Mouse (Mus musculus) hindbrain, embryonic 16.5 days (tissue): ENCODE results near the gene Dnmt3a. TPM values are rescaled to one million over a fixed set of nuclear protein-coding genes. Genes with fewer than 3 reads are reported as not detected.

Experiments
- ATAC-seq: fragments of 200-750 bp; cut with Nextera tagmentation; 2 replicates; pipeline ENCODE4 v1.8.0; 2017; ENCODE audit warnings: moderate TSS enrichment, moderate library complexity
- H3K27ac ChIP-seq: fragments of 300-500 bp; sonication (generic); 2 replicates; pipeline ENCODE4 v1.5.1; 2014; ENCODE audit warnings: low read depth, mild to moderate bottlenecking, control low read depth, low read length, moderate library complexity
- H3K27me3 ChIP-seq: fragments of 300-500 bp; sonication (generic); replicated peaks from 2 replicates; pipeline ENCODE4 v1.6.1; 2014; ENCODE audit warnings: low read length; ENCODE audit not compliant: control insufficient read depth, insufficient read depth
- H3K36me3 ChIP-seq: fragments of 300-500 bp; sonication (generic); 2 replicates; pipeline ENCODE4 v1.6.1; 2014; ENCODE audit warnings: mild to moderate bottlenecking, low read length, moderate library complexity, mixed read lengths; ENCODE audit not compliant: control insufficient read depth, insufficient read depth
- H3K4me1 ChIP-seq: fragments of 300-500 bp; sonication (generic); 2 replicates; pipeline ENCODE4 v1.6.1; 2014; ENCODE audit warnings: low read depth, low read length; ENCODE audit not compliant: control insufficient read depth, insufficient read depth
- H3K4me2 ChIP-seq: fragments of 300-500 bp; sonication (generic); 2 replicates; pipeline ENCODE4 v1.6.1; 2014; ENCODE audit warnings: mild to moderate bottlenecking, low read length, control low read depth, moderate library complexity
- H3K4me3 ChIP-seq: fragments of 300-500 bp; sonication (generic); 2 replicates; pipeline ENCODE4 v1.5.1; 2014; ENCODE audit warnings: mild to moderate bottlenecking, low read length, control low read depth, moderate library complexity
- H3K9ac ChIP-seq: fragments of 300-500 bp; sonication (generic); 2 replicates; pipeline ENCODE4 v1.6.1; 2014; ENCODE audit warnings: low read depth, mild to moderate bottlenecking, control low read depth, low read length, moderate library complexity
- H3K9me3 ChIP-seq: fragments of 300-500 bp; sonication (generic); 2 replicates; pipeline ENCODE4 v1.6.1; 2014; ENCODE audit warnings: mild to moderate bottlenecking, low read length, moderate library complexity; ENCODE audit not compliant: control insufficient read depth
- WGBS: fragments of 180-500 bp; shearing (Covaris S2); extraction: QIAGEN DNeasy Blood & Tissue Kit; methylation state at CpG from one replicate; pipeline ENCODE4 v1.1.7; 2014; 5-methylcytosine and 5-hydroxymethylcytosine counted together
- polyA plus RNA-seq: library from polyadenylated mRNA; unstranded; fragments of >200 nt; fragmentation: Nextera tagmentation; extraction: Ambion mirVana; gene quantifications from 2 replicates; pipeline ENCODE4 v1.2.1, GENCODE M21; 2015

Gene Dnmt3a
- polyA plus RNA-seq, 1 experiment from 2014 or later = 104 TPM

GRCm38 (mm10) chr12:3791732-3792131 lies 14.1 kb upstream of the Dnmt3a start:
- Histone ChIP-seq H3K36me3 (no peaks in the 10 kb centered on the region), H3K27me3 (no peaks in the 10 kb centered on the region), H3K4me1 (peaks cover 2% of the 10 kb centered on the region; the same call in 1 of the 2 replicates), H3K4me2 (peak overlapping the region; percentile 66), H3K27ac (peak overlapping the region; percentile 68; the same call in 1 of the 2 replicates), H3K4me3 (peak overlapping the region; percentile 37), H3K9me3 (no peaks in the 10 kb centered on the region), H3K9ac (peak overlapping the region; percentile 57; the same call in 1 of the 2 replicates)
- WGBS = under 1% methylated on average over 22 of the region's 22 CpGs
- peak; percentile 92 for ATAC-seq

DNA sequence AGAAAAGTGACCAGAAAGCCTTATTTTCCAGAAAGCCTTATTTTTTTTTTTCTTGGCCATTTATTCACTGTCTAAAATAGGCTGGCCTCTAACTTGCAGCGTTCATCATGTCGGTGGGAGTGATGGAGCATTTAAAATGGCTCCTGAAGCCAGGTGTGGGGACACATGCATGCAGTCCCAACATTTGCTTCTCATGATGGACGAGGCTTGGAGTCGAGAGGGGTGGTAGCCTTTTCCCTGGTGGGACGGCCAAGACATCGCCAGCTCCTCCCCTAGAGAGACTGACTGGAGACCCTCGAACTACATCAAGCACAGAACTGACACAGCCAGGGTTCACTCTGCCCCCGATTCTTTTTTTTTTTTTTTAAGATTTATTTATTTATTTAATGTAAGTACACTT lies 13.6 kb upstream of the Dnmt3a start:
- Histone ChIP-seq H3K27me3 (no peaks in the 10 kb centered on the region), H3K36me3 (no peaks in the 10 kb centered on the region), H3K4me3 (peak overlapping the region; percentile 37), H3K9me3 (no peaks in the 10 kb centered on the region), H3K4me1 (peaks cover 2% of the 10 kb centered on the region; the same call in 1 of the 2 replicates), H3K4me2 (peak overlapping the region; percentile 66), H3K27ac (peak overlapping the region; percentile 68), H3K9ac (peak overlapping the region; percentile 57; the same call in 1 of the 2 replicates)
- WGBS = 20% methylated on average over 8 of the region's 8 CpGs
- ATAC-seq = peak; percentile 38

- H3K27me3 ChIP-seq = no peaks in the 10 kb centered on the region
- H3K27ac ChIP-seq = no peak overlapping the region
- no peaks in the 10 kb centered on the region for H3K36me3 ChIP-seq
- no peaks in the 10 kb centered on the region for H3K9me3 ChIP-seq
- no peak overlapping the region for H3K4me2 ChIP-seq
- H3K4me1 ChIP-seq = no peaks in the 10 kb centered on the region; the same call in 1 of the 2 replicates
- no peak for ATAC-seq
- H3K4me3 ChIP-seq = no peak overlapping the region
- WGBS = 19% methylated on average over 3 of the region's 4 CpGs
- no peak overlapping the region for H3K9ac ChIP-seq
These were observed 10.2 kb upstream of the Dnmt3a start for GRCm38 (mm10) chr12:3795569-3795968.

- Histone ChIP-seq H3K4me1 (no peaks in the 10 kb centered on the region), H3K4me3 (no peak overlapping the region), H3K27ac (no peak overlapping the region), H3K27me3 (no peaks in the 10 kb centered on the region), H3K36me3 (no peaks in the 10 kb centered on the region), H3K9me3 (no peaks in the 10 kb centered on the region), H3K9ac (no peak overlapping the region), H3K4me2 (no peak overlapping the region)
- 78% methylated on average over 1 of the region's 1 CpGs for WGBS
- no peak for ATAC-seq
These were observed 6.3 kb upstream of the Dnmt3a start for GRCm38 (mm10) chr12:3799551-3799950.

- peak overlapping the region; percentile 95 for H3K27ac ChIP-seq
- H3K9me3 ChIP-seq = no peaks in the 10 kb centered on the region
- H3K4me2 ChIP-seq = peak overlapping the region; percentile 82
- H3K9ac ChIP-seq = peak overlapping the region; percentile 94
- H3K4me3 ChIP-seq = peak overlapping the region; percentile 90
- H3K4me1 ChIP-seq = peaks cover 36% of the 10 kb centered on the region
- H3K27me3 ChIP-seq = no peaks in the 10 kb centered on the region
- ATAC-seq = peak; percentile 82
- H3K36me3 ChIP-seq = no peaks in the 10 kb centered on the region
- WGBS = under 1% methylated on average over 24 of the region's 41 CpGs
These were observed 471 bp downstream of the Dnmt3a start for GRCm38 (mm10) chr12:3806271-3806684.

DNA sequence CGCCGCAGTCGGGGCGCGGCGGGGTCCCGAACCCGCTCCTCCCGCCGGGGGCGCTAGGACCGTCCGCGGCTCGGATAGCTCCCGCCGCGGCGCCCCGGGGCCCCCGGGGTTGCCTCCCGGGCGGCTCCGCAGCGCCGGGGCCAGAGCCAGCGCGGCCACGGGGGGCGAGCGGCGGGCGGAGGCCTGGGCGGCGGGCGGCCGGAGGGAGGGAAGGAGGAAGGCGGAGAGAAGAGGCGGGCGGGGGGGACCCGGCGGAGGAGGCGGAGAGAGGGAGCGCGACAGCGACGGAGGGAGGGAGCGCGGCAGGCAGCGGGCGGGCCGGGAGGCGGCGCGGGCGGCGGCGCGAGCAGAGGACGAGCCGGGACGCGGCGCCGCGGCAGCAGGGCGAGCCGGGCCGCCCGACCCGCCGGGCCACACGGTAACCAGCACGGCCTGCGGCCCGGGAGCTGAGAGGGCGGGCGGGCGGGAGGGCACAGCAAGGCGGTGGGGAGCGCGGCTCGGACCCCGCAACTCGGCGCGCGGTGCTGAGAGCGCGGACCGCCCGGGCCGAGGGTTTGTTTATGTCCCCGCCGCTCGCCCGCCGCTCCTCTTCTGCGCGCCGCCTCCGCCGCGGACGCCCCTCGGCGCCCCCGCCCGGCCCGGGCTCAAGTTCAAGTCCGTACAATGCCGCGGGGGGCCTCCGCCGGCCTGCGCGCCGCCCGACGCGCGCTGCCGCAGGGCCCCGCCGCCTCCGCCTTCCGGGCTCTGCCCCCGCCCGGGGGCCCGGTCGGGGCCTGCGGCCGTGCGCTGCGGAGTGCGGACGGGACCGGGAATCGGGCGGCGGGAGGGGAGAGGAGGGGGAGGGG lies 1.1 kb downstream of the Dnmt3a start:
- peak; percentile 54 for ATAC-seq
- Histone ChIP-seq H3K9ac (peak overlapping the region; percentile 94), H3K4me3 (peak overlapping the region; percentile 90), H3K9me3 (no peaks in the 10 kb centered on the region), H3K36me3 (no peaks in the 10 kb centered on the region), H3K4me1 (peaks cover 41% of the 10 kb centered on the region), H3K27ac (peak overlapping the region; percentile 95), H3K27me3 (no peaks in the 10 kb centered on the region), H3K4me2 (peak overlapping the region; percentile 82)
- 1% methylated on average over 57 of the region's 141 CpGs for WGBS

- H3K4me1 ChIP-seq = peaks cover 46% of the 10 kb centered on the region
- ATAC-seq = peak; percentile 29
- H3K9ac ChIP-seq = peak overlapping the region; percentile 94
- no peaks in the 10 kb centered on the region for H3K36me3 ChIP-seq
- no peaks in the 10 kb centered on the region for H3K9me3 ChIP-seq
- peak overlapping the region; percentile 90 for H3K4me3 ChIP-seq
- under 1% methylated on average over 33 of the region's 105 CpGs for WGBS
- H3K27ac ChIP-seq = peak overlapping the region; percentile 95
- H3K4me2 ChIP-seq = peak overlapping the region; percentile 82
- H3K27me3 ChIP-seq = no peaks in the 10 kb centered on the region
These were observed 2.0 kb downstream of the Dnmt3a start for GRCm38 (mm10) chr12:3807548-3808395.

DNA sequence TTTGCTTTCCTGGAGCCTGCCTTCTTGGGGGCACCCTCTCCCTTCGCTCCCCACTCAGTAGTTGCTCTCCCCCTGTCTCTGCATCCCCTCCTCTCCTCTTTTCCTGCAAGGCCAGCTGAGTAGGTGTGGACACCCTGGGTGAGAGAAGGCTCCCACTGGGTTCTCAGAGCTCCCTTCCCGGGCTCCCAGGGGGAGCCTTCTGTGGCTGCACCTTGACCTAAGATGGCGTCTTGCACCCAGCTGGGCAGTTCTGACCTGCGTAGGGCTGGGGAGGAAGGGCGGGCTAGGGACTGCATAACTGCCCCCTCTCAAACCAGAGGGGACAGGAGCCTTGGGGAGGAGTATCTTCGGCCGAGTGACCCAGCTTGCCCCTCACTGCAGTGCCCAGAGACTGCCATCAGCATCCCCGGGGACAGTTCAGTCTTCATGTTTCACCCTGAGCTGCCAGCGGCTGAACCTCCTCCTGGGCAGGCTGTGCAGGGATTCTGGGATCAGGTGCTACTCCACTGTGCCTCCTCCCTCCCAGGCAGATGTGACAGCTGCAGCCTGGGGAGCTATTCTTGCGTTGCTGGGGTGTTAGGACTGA lies 2.7 kb downstream of the Dnmt3a start:
- Histone ChIP-seq H3K4me1 (peaks cover 46% of the 10 kb centered on the region), H3K27me3 (no peaks in the 10 kb centered on the region), H3K9me3 (no peaks in the 10 kb centered on the region), H3K4me2 (peak overlapping the region; percentile 82), H3K36me3 (no peaks in the 10 kb centered on the region), H3K9ac (peak overlapping the region; percentile 94), H3K4me3 (peak overlapping the region; percentile 90), H3K27ac (peak overlapping the region; percentile 95)
- ATAC-seq = peak; percentile 17
- WGBS = 4% methylated on average over 10 of the region's 10 CpGs
